Mouse (Mus musculus): ENCODE data around the gene Slc47a1. TPM values are rescaled to one million over a fixed set of nuclear protein-coding genes. Genes with fewer than 3 reads are reported as not detected.
"Not testable (repeated sequence)": the region's sequence is repeated elsewhere in the genome, so short reads cannot be mapped to it uniquely, and the experiment has no call there.

The Slc47a1 gene
- 1 to 10 TPM; 1.7 to 2.3 TPM for total RNA-seq (2021)
- long read RNA-seq, experiment 1, partial matches to known transcripts, result 0 of 1 reads
- long read RNA-seq, experiment 1, other reads (novel, unspliced or antisense), result 1 of 1 reads
- long read RNA-seq, experiment 2, result 0 reads

- H3K4me3 ChIP-seq, result peak within 1 kb of the TSS; percentile 19; the same call in 1 of the 2 replicates
- no peak for DNase-seq (ENCODE audit: low spot score in 2 of 2)
- no peak for TF ChIP-seq CTCF (conservative IDR thresholded peaks at IDR 0.05)
- H3K27ac ChIP-seq, result no peak within 1 kb of the TSS
These were observed at the start of gene Slc47a1 for GRCm38 (mm10) chr11:61377881-61378613. TSS of gene Slc47a1 (minus strand) at chr11:61378345.

DNA sequence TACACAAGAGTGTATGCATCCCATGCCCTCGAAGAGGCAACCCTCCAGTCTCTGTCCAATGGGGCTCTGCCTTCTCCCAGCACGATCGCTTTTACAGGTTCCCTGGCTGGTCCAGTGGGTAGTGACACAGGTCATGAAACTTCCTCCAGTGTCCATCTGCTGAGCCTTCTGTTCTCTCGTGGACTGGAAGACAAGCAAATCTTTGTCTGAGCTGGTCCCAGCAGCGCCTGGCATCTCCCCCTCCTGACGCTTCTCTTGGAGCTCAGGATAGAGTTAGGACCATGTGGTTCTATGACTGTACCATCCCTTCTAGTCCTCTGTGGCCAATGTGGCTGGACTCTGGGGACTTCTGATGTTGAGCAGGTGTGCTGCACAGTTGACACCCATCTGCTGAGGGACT lies 41.1 kb upstream of the Slc47a1 start:
- DNase-seq (ENCODE audit: low spot score in 2 of 2), result no peak
- no peak for TF ChIP-seq CTCF (conservative IDR thresholded peaks at IDR 0.05)
- H3K27ac ChIP-seq, result no peak overlapping the region
- H3K4me3 ChIP-seq, result no peak overlapping the region

DNA sequence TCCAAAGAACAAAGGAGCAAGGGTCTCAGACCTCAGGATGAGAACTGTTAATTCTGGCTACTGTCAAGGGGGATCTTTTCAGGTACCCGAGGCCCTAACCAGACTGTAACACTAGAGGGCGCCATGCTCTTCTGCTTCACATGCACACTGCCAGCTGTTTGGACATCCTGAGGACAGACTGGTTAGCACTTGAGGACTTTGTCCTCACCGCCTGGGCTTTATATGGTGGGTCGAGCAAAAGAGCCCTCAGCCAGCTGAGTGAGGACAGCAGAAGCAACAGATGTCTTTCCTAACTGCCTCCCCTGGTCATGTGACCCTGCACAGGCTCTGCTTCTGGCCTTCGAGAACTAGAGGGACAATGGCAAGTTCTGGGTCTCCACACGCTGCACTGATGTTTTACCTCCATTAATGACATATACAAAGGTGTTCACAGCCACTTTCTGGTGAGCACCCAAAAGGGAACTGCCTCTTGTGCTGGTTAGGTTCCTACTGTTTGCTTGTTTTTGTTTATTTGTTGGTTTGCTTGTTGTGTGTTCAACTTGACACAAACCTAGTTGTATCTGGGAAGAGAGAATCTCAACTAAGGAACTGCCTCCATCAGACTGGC lies 39.9 kb upstream of the Slc47a1 start:
- peak; percentile 100 for TF ChIP-seq CTCF (conservative IDR thresholded peaks at IDR 0.05)
- Histone ChIP-seq H3K4me3 (no peak overlapping the region), H3K27ac (no peak overlapping the region)
- peak; percentile 79 to 87 for DNase-seq (ENCODE audit: low spot score in 2 of 2)

DNA sequence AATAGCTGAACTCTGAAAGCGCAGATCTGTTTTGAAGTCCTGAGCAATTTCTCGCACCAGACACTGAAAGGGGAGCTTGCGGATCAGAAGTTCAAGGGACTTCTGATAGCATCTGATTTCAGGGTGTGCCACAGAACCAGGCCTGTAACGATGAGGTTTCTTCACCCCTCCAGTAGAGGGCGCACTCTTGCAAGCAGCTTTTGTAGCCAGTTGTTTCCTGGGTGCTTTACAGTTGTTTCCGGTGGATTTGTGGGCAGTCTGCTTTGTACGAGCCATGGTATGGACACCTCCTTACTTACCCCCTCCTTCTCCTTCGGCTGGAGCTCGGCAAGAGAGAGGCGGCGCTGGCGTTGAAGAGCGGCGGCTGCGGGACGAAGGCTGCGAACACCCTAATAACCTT lies 38.4 kb upstream of the Slc47a1 start:
- not testable (repeated sequence) for DNase-seq (ENCODE audit: low spot score in 2 of 2); H3K4me3 ChIP-seq; H3K27ac ChIP-seq
- TF ChIP-seq CTCF (conservative IDR thresholded peaks at IDR 0.05), result peak; percentile 83

- no peak for TF ChIP-seq CTCF (conservative IDR thresholded peaks at IDR 0.05)
- Histone ChIP-seq H3K27ac (no peak overlapping the region), H3K4me3 (no peak overlapping the region)
- no peak for DNase-seq (ENCODE audit: low spot score in 2 of 2)
These were observed 37.3 kb upstream of the Slc47a1 start for GRCm38 (mm10) chr11:61415444-61415843.

DNA sequence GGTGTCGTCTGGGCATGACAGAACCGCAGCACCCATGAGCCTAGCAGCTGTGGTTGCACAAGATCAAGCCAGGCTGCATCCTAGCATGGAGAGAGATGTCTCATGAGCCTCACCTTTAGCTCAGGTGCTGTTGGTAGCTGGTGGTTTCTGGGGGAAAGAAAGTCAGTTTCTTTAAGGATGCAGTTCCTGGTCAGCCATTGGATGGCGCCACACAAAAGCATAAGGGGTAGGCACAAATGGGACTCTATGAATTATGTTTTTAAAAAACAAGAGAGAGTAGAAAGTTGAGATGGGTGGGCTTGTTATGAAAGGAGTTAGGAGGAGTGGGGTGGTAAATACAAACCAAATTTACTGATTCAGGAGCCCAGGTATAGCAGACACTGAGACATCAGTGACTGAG lies 36.4 kb upstream of the Slc47a1 start:
- TF ChIP-seq CTCF (conservative IDR thresholded peaks at IDR 0.05), result peak; percentile 61
- H3K27ac ChIP-seq, result no peak overlapping the region
- H3K4me3 ChIP-seq, result no peak overlapping the region
- no peak for DNase-seq (ENCODE audit: low spot score in 2 of 2)

DNA sequence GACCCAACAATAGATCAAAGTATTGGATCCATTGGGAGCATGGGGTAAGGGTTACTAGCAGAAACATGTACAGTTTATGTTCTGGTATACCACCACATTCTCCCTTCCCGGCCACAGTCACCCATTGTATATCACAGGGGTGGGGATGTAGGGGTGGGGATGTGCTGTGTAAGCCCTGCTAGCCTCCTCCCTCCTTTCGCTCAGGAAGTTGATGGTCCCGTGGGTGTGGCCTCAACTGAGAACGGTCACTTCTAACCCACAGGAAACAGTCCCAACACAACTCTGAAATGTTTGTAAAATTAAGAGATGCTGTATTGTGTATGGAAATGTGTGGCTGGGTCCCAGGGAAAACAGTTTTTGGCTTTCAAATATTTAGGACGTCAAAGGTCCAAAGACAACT lies 35.3 kb upstream of the Slc47a1 start:
- Histone ChIP-seq H3K4me3 (no peak overlapping the region), H3K27ac (no peak overlapping the region)
- no peak for DNase-seq (ENCODE audit: low spot score in 2 of 2)
- no peak for TF ChIP-seq CTCF (conservative IDR thresholded peaks at IDR 0.05)

GRCm38 (mm10) chr11:61411809-61412208 lies 33.7 kb upstream of the Slc47a1 start:
- TF ChIP-seq CTCF (conservative IDR thresholded peaks at IDR 0.05), result no peak
- Histone ChIP-seq H3K4me3 (no peak overlapping the region), H3K27ac (no peak overlapping the region)
- DNase-seq (ENCODE audit: low spot score in 2 of 2), result no peak

DNA sequence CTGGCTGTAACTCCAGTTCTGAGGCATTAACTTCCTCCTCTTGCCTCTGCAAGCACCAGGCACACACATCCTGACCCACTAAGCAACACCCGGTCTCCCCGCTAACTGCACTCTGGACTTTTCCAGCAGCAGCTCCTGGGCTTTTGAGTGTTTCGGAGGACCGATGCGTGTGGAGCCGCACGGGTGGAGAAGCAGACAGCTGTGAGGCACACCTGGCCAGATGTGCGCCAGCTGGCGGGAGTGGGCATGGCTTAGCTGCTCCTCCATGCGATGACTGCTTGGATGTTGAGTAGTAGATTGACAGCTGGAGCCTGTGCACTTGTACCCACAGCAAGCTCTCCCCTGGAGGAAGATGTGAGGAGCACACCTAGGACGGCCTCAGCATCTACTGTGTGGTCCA lies 33.1 kb upstream of the Slc47a1 start:
- no peak for DNase-seq (ENCODE audit: low spot score in 2 of 2)
- Histone ChIP-seq H3K4me3 (no peak overlapping the region), H3K27ac (no peak overlapping the region)
- TF ChIP-seq CTCF (conservative IDR thresholded peaks at IDR 0.05), result 0 out of 2 replicates have a peak, but pooled peaks have one; percentile 8

DNA sequence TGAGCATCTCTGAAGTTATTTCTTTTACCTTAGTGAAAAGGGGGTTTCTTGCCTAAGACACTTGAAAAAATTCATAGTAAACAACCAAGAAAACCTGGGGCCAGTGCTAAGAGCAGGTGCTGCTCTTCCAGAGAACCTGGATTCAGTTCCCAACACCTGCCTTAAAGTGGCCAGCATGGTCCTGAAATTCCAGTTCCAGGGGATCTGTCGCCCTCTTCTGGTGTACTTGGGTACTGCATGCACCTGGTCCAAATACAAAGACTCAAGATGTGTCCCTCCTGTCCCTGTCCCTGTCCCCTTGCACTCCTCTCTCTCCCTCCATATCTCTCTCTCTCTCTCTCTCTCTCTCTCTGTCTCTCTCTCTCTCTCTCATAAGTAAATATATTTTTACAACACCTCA lies 32.0 kb upstream of the Slc47a1 start:
- no peak overlapping the region for H3K4me3 ChIP-seq
- DNase-seq (ENCODE audit: low spot score in 2 of 2), result peak; percentile 83 to 94
- TF ChIP-seq CTCF (conservative IDR thresholded peaks at IDR 0.05), result peak; percentile 96
- H3K27ac ChIP-seq, result no peak overlapping the region

GRCm38 (mm10) chr11:61409051-61409450 lies 30.9 kb upstream of the Slc47a1 start:
- H3K27ac ChIP-seq, result peak overlapping the region; percentile 99
- no peak for DNase-seq (ENCODE audit: low spot score in 2 of 2)
- TF ChIP-seq CTCF (conservative IDR thresholded peaks at IDR 0.05), result peak; percentile 70

GRCm38 (mm10) chr11:61408184-61409027 lies 30.3 kb upstream of the Slc47a1 start:
- DNase-seq (ENCODE audit: low spot score in 2 of 2), result peak; percentile 79 to 80
- Histone ChIP-seq H3K4me3 (peak overlapping the region; percentile 84), H3K27ac (peak overlapping the region; percentile 99)
- TF ChIP-seq CTCF (conservative IDR thresholded peaks at IDR 0.05), result no peak

More at GRCm38 (mm10) chr11:61409051-61409450, 30.9 kb upstream of the Slc47a1 start:
- H3K4me3 ChIP-seq, result peak overlapping the region; percentile 84

All from layer of hippocampus, adult 2 months (tissue).